Mouse (Mus musculus) brain, embryonic 14.5 days (tissue): ENCODE results near the gene Cbfa2t3. TPM values are rescaled to one million over a fixed set of nuclear protein-coding genes. Genes with fewer than 3 reads are reported as not detected.

Source experiments
- DNase-seq: peaks from one replicate; pipeline ENCODE4 v3.0.0-alpha.2; 2011; ENCODE audit warnings: low read depth
- CTCF ChIP-seq: fragments of 200-500 bp; IDR thresholded peaks from 2 replicates; pipeline ENCODE4 v1.5.1; 2012; ENCODE audit warnings: inconsistent platforms, mild to moderate bottlenecking, moderate library complexity, borderline replicate concordance; ENCODE audit not compliant: insufficient read depth, insufficient read length; ENCODE audit errors: extremely low read depth
- POLR2A ChIP-seq: fragments of 200-500 bp; IDR thresholded peaks from 2 replicates; pipeline ENCODE4 v1.6.1; 2012; ENCODE audit warnings: mild to moderate bottlenecking, inconsistent platforms, borderline replicate concordance; ENCODE audit not compliant: poor library complexity, insufficient read depth, insufficient read length, severe bottlenecking; ENCODE audit errors: extremely low read depth
- polyA plus RNA-seq: library from polyadenylated mRNA; depleted of rRNA; stranded (reverse); fragments of >200 nt; gene quantifications from 2 replicates; pipeline ENCODE4 v1.2.3, GENCODE M21; 2012

Cbfa2t3 gene
- polyA plus RNA-seq, 1 experiment = 30.2 TPM

GRCm38 (mm10) chr8:122697586-122697985 is 1.3 kb downstream of the Cbfa2t3 start:
- TF ChIP-seq CTCF = no peak
- TF ChIP-seq POLR2A = no peak
- DNase-seq = no peak

GRCm38 (mm10) chr8:122697181-122697581 is 1.7 kb downstream of the Cbfa2t3 start:
- DNase-seq = no peak
- TF ChIP-seq POLR2A = no peak
- peak; percentile 57; the same call in 1 of the 2 replicates for TF ChIP-seq CTCF

- TF ChIP-seq CTCF (no peak), POLR2A (no peak)
- DNase-seq = no peak
Observed at GRCm38 (mm10) chr8:122695438-122696042, 3.4 kb downstream of the Cbfa2t3 start.

- no peak for TF ChIP-seq CTCF
- TF ChIP-seq POLR2A = no peak
- DNase-seq = no peak
Observed at GRCm38 (mm10) chr8:122692152-122692551, 6.8 kb downstream of the Cbfa2t3 start.

- TF ChIP-seq POLR2A (no peak), CTCF (no peak)
- DNase-seq = peak; percentile 49
Observed at GRCm38 (mm10) chr8:122691018-122691417, 7.9 kb downstream of the Cbfa2t3 start.

- no peak for TF ChIP-seq CTCF
- no peak for DNase-seq
Observed at GRCm38 (mm10) chr8:122689315-122689714, 9.6 kb downstream of the Cbfa2t3 start.

- TF ChIP-seq CTCF (no peak), POLR2A (no peak)
- peak; percentile 64 for DNase-seq
Observed at GRCm38 (mm10) chr8:122686879-122687278, 12.0 kb downstream of the Cbfa2t3 start.

- TF ChIP-seq CTCF (no peak), POLR2A (no peak)
- DNase-seq = no peak
Observed at GRCm38 (mm10) chr8:122685097-122685861, 13.6 kb downstream of the Cbfa2t3 start.

GRCm38 (mm10) chr8:122682820-122683219 is 16.1 kb downstream of the Cbfa2t3 start:
- no peak for DNase-seq
- TF ChIP-seq CTCF (no peak), POLR2A (no peak)

- no peak for TF ChIP-seq POLR2A
- no peak for TF ChIP-seq CTCF
- peak; percentile 60 for DNase-seq
Observed at GRCm38 (mm10) chr8:122680171-122680570, 18.7 kb downstream of the Cbfa2t3 start.

- no peak for DNase-seq
- TF ChIP-seq POLR2A (no peak), CTCF (no peak)
Observed at GRCm38 (mm10) chr8:122679325-122679920, 19.5 kb downstream of the Cbfa2t3 start.

GRCm38 (mm10) chr8:122678896-122679210 is 20.1 kb downstream of the Cbfa2t3 start:
- TF ChIP-seq CTCF (no peak), POLR2A (no peak)
- no peak for DNase-seq
